Mouse (Mus musculus) left cerebral cortex, adult 9 months (tissue): ENCODE data around the gene Acbd3.
A peak's percentile ranks its signal among the peaks of the same experiment; 100 is the strongest.

Experiments
- DNase-seq, 2 experiments: peaks; one replicate each; pipeline ENCODE4 v3.0.0; 2022; ENCODE audit warnings: low spot score in 2 of 2

Acbd3 gene

DNA sequence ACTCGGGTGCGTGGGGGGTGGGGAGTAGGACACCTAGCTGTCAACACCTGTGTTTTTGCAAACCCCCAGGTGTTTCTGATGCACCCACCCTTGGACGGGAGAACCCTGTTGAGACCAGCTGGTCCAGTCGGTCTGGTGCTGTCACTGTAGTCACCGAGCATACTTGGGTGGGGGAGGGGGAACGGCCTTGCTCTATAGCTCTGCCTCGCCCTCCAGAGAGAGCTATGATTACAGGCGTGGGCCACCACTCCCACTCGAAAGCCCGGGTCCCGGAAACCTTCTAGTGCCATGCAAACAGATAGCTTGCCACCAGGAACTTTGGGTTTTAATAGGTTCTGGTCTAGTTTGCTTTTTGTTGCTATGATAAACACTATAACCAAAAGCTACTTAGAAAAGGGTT lies 36.3 kb downstream of the Acbd3 start:
- DNase-seq = no peak

DNA sequence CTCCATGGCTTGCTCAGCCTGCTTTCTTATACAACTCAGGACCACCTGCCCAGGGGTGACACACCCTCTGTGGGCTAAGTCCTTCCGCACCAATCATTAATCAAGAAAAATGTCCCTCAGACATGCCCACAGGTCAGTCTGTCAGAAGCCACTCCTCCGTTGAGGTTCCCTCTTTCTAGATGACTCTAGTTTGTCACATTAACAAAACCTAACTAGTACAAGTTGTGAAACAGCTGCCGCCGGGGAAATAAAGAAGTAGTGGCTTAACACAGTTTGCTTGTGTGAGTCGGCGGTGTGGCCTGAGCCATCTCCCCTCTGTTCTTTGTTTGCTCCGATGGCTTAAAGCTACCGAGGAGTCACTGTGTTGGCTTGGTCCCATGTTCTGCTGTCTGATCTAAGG lies 36.8 kb downstream of the Acbd3 start:
- DNase-seq = no peak

- no peak for DNase-seq
Measured at GRCm38 (mm10) chr1:180763307-180763706, 37.5 kb downstream of the Acbd3 start.

DNA sequence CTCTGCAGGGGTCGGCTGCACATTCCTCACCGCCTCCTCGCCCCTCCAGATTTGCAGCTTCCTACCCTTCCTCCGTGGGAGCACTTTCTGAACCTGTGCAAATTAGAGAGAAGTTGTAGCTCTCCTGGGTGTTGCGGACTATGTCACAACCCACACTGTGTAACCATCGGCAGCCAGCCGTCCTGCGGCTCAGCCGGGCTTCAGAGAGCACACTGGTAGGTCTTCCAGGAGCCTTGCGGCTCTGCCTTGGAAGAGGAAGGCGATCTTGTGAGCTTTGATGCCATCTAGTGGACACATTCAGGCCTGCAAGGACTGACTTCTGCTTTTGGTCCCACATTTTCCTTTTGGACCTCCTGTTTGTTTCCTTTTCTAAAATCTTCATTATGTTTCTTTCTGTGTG lies 38.0 kb downstream of the Acbd3 start:
- DNase-seq = peak; percentile 44 to 91

DNA sequence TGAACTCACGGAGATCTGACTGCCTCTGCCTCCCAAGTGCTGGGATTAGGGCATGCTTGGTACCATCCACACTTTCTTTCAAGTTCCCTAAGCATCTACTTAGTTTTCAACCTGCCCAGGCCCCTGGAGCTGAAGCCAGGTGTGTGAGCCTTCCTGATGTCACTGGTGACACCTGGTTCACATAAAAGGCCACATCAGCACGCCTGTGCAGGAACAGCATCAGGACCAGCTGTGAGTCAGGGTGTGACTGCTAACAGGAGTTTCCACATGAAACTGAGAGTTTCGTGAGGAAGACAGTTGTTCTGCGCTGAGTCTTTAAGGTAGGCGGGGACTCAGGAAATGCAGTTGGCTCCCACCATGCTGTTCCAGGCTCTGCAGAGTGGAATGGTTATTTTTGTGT lies 39.5 kb downstream of the Acbd3 start:
- DNase-seq = no peak

- no peak for DNase-seq
Measured at GRCm38 (mm10) chr1:180766557-180766956, 40.7 kb downstream of the Acbd3 start.

DNA sequence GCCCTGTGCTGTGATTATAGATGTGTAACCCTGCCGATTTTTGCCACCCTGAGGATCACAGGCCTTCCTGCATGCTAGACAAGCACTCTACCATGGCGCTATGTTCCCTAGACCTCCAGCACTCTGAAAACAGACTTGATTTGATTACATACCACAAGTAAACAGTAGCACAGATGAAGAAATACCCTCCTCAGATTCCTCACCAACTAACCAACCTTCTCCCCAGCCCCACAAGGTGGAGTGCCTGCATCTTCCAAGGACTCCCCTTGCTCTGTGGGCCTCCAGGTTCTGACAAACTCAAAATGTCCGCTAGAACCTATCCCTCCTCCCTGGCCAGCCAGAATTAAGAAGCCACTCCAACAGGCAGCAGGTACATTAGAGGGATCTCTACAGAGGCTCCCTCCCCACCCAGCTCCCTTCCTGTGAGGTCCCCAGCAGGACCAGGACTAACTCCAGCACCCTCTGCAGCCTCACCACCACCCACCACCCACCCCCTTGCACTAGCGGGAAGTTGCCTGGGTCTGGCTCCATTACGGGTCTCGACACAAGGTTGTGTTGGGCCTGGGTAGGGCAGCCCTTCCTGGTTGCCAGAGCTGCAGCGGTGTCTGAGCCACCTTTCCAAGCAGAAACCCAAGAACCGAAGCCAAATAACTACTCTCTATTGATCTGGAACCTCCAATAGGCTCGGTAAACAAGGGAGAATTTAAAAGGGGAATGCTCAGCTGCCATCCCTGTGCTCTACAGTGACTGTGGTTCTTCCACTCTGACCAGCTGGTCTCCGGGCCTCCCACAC lies 41.9 kb downstream of the Acbd3 start:
- no peak for DNase-seq

- peak in 1 of 2 experiments; percentile 58 for DNase-seq
Measured at GRCm38 (mm10) chr1:180768334-180769168, 42.7 kb downstream of the Acbd3 start.

DNA sequence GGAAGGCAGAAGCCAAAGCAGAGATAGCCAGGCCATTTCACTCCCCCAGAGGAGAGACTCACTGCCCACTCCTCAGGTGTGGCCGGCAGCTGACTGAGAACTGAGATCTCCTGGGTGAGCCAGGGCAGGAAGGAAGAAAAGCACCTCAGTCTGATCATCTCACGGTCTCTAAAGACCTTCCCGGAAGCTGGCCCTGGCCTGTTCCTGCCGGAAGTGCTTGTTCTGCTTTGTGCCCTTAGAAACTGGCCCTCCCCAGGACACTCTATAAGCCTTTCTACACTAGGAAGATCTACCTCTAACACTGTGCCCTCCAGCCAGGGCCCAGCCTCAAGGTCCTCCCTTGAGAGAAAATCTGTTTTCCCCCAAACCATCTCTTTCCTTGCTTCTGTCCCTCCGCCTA lies 45.5 kb downstream of the Acbd3 start:
- no peak for DNase-seq

GRCm38 (mm10) chr1:180771722-180772121 lies 45.9 kb downstream of the Acbd3 start:
- no peak for DNase-seq

DNA sequence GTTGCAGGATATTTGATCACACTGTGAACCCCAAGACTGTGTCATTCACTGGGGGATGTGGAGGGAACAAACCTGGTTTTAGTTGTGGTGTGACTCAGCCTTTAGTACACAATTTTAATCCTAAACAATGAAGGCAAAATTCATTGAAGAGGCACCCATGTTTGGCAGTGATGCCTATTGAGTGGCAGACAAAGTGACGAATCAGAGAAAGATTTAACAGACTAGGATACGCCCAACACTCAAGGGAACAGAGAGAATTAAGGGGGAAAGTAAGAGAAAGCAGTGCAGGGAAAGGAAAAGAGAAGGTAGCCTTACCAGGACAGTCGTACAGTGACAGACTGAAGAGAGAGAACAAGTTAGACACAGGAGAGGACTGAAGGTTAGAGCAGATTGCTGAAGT lies 46.4 kb downstream of the Acbd3 start:
- DNase-seq = no peak

- no peak for DNase-seq
Measured at GRCm38 (mm10) chr1:180774664-180775063, 48.8 kb downstream of the Acbd3 start.

DNA sequence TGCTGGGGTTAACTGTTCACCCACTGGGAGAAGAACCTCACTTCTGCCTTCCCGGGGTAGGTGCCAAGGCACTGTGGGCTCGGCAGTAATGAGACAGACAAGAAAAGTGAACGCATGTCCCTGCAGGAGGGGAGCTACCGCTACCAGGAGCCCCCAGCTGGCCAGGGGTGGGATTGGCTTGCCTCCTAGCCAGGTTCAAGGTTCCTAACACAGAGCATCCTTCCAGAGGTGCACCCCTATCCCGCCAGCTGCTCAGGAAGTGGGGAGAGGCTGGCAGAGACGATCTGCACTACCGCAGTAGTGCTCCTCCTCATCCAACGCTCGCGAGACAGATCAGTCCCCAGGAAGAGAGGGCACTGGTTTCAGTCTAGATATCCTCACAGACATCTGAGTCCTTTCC lies 49.5 kb downstream of the Acbd3 start:
- no peak for DNase-seq

GRCm38 (mm10) chr1:180775849-180776493 lies 50.1 kb downstream of the Acbd3 start:
- DNase-seq = no peak

DNA sequence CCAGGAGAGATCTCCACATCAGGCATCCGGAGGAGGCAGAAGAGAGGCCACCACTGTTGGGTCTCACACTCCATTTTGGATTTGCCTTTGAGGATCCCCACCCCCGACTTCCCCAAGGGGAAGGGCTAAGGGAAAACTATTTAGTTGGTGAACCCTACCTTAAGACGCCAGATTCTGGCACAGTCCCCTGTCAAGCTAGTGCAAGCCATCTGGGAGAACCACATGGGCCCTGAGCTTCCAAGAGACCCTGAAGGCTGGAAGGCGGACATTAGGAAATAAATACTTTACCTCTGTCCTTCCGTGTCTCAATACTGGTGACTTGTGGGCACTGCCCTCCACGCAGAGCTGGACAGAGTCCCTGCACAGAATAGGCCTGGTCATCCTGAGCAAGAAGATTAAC lies 50.7 kb downstream of the Acbd3 start:
- no peak for DNase-seq

GRCm38 (mm10) chr1:180777289-180777659 lies 51.4 kb downstream of the Acbd3 start:
- no peak for DNase-seq

DNA sequence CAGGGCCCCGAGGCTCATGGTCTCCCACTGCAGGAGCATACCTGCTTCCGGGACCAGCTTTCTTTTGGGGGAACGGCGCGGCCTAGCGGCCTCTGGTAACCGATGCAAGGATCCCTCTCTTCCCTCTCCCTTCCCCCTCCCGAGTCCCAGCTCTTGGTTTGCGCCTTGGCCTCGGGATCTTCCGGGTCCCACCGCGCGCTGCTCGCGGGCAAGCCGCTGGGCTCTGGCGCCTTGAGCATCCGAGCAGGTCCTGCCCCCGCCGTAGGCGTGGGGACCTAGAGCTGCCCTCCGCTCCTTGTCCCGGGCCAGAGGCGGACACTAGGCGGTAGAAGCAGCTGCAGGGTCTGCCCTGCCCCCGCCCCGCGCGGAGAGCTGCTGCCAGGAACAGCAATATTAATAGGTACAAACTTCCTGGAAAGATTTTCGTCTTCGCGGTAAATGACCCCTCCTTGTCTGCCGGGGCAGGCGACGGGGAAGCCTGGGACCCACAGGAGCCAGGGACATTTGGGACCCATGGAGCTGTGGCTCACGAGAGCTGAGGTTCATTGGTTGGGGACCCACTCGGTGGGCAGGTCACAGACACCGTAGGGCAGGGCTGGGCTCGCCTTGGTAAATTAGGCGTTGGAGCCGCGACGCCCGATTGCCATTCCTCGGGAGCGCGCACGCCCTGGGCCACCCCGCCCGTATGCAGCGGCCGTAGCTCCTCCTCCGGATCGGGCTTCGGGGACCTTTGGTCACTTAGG lies 52.0 kb downstream of the Acbd3 start:
- peak; percentile 61 to 78 for DNase-seq

- DNase-seq = no peak
Measured at GRCm38 (mm10) chr1:180778403-180778754, 52.5 kb downstream of the Acbd3 start.

GRCm38 (mm10) chr1:180778941-180779340 lies 53.1 kb downstream of the Acbd3 start:
- DNase-seq = no peak

GRCm38 (mm10) chr1:180780291-180780690 lies 54.4 kb downstream of the Acbd3 start:
- DNase-seq = no peak

- no peak for DNase-seq
Measured at GRCm38 (mm10) chr1:180781250-180781649, 55.4 kb downstream of the Acbd3 start.
